Mouse (Mus musculus) urinary bladder, postnatal 0 days (tissue): ENCODE results near the gene Gk2. TPM values are rescaled to one million over a fixed set of nuclear protein-coding genes. Genes with fewer than 3 reads are reported as not detected.

Experiments used
- polyA plus RNA-seq: library from polyadenylated mRNA; unstranded; fragments of >200 nt; fragmentation: Nextera tagmentation; extraction: Ambion mirVana; gene quantifications from 2 replicates; pipeline ENCODE4 v1.2.1, GENCODE M21; 2015

Gk2 gene
- not detected in 2 replicates for polyA plus RNA-seq

GRCm38 (mm10) chr5:97456816-97457215 is at the start of gene Gk2:
Gene Gk2, minus strand, starts transcription at chr5:97457021.

Other genes starting within 250 kb of the Gk2 start
- gene Naa11, start 64.6 kb downstream of the Gk2 start, polyA plus RNA-seq = not detected in 2 replicates